Mouse (Mus musculus) right cerebral cortex, adult 18-20 months (tissue): ENCODE measurements at regions not wholly inside any gene's neighbourhood (a gene's known extent, or its start where the extent isn't known, plus 50 kb on each side); places are given as distances from the start of the nearest gene placed in this dataset.

Experiments
- DNase-seq: peaks from one replicate; pipeline ENCODE4 v3.0.0; 2022; ENCODE audit warnings: mixed read lengths

- no peak for DNase-seq
Measured at GRCm38 (mm10) chr8:4411126-4411525, 81.7 kb upstream of the Cers4 start.

- DNase-seq: no peak
Measured at GRCm38 (mm10) chr8:4411836-4412235, 81.0 kb upstream of the Cers4 start.

- DNase-seq: peak; percentile 24
Measured at GRCm38 (mm10) chr8:4413206-4413605, 79.6 kb upstream of the Cers4 start.

- DNase-seq: peak; percentile 16
Measured at GRCm38 (mm10) chr8:4413764-4414163, 79.1 kb upstream of the Cers4 start.

- no peak for DNase-seq
Measured at GRCm38 (mm10) chr8:4417141-4417540, 75.7 kb upstream of the Cers4 start.

GRCm38 (mm10) chr8:4433161-4433560, 59.7 kb upstream of the Cers4 start:
- DNase-seq: no peak

GRCm38 (mm10) chr8:4436546-4436945, 56.3 kb upstream of the Cers4 start:
- DNase-seq: no peak
